Mouse (Mus musculus) cerebellum, postnatal 14 days (tissue): Measurements from ENCODE around the gene Smpd2.

Experiments used
- DNase-seq, 2 experiments: peaks; one replicate each; pipeline ENCODE4 v3.0.0; 2021; ENCODE audit warnings: mixed read lengths in 2 of 2

Smpd2 gene

GRCm38 (mm10) chr10:41450780-41451522, 39.2 kb downstream of the Smpd2 start:
- DNase-seq, result no peak

DNA sequence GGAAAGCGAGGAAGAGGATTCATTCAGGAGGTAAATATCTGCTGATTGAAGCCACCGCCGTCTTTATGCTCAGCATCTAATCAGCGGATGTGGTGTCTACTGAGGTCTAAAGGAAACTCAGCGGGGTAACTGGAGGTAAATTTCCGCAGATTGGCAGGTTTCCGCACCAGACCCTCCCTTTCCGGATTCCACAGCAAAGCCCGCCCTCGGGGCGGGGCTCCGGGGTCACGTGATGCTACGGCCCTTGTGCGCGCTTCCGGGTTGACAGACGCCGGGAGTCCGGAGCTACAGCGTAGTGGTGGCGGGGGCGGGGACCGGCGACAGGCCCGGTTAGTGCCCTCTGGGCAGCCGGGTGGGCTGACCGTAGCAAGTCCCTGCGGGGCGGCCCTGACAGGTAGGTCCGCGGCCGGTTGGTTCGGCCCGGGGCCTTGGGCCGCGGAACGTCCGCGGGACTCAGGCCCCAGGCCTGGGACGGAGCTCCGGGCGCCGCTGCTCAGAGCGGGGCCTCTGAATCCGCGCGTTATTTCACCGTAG, 40.0 kb downstream of the Smpd2 start, which contains the start of gene Zbtb24:
TSS of gene Zbtb24 (plus strand) at position 247 of the 534 bp plus-strand sequence.
- DNase-seq, result peak; percentile 98 to 99

GRCm38 (mm10) chr10:41449684-41450083, 40.5 kb downstream of the Smpd2 start:
- DNase-seq, result peak in 1 of 2 experiments; percentile 65

DNA sequence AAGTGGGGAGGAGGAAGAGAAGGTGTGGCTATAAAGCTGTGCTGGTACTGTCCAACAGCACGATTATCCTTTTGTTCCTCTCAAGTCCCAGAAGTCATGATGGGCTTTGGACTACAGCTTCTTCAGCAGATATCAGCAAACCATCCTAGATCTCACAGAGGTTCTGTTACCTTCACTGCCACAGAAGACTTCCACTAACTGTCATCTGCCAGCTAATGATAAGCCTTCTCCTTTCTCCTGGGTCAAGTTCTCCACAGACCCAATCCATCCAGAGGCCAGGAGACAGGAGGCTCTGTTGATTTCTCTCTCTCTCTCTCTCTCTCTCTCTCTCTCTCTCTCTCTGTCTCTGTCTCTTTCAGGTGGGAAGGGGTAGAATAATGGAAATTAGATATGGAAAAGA, 42.0 kb downstream of the Smpd2 start:
- no peak for DNase-seq
